Mouse (Mus musculus) testis, adult 2 months (tissue): ENCODE measurements around the gene Gm43552.

Experiments used
- CTCF ChIP-seq: fragments of 200-500 bp; IDR thresholded peaks from 2 replicates; pipeline ENCODE4 v1.5.1; 2012; ENCODE audit warnings: low read depth, mild to moderate bottlenecking, inconsistent platforms, low read length, moderate library complexity; ENCODE audit not compliant: control insufficient read depth, insufficient read depth, insufficient replicate concordance
- POLR2A ChIP-seq: fragments of 200-500 bp; IDR thresholded peaks from 2 replicates; pipeline ENCODE4 v1.6.1; 2012; ENCODE audit warnings: low read depth, mild to moderate bottlenecking, inconsistent platforms, low read length, moderate library complexity; ENCODE audit not compliant: control insufficient read depth

GRCm38 (mm10) chr5:65434471-65435362, 57.9 kb downstream of the Gm43552 start:
- TF ChIP-seq CTCF: no peak
- TF ChIP-seq POLR2A: no peak
